ENCODE assay signal across 8 mouse cellular contexts in the genomic region with DNA sequence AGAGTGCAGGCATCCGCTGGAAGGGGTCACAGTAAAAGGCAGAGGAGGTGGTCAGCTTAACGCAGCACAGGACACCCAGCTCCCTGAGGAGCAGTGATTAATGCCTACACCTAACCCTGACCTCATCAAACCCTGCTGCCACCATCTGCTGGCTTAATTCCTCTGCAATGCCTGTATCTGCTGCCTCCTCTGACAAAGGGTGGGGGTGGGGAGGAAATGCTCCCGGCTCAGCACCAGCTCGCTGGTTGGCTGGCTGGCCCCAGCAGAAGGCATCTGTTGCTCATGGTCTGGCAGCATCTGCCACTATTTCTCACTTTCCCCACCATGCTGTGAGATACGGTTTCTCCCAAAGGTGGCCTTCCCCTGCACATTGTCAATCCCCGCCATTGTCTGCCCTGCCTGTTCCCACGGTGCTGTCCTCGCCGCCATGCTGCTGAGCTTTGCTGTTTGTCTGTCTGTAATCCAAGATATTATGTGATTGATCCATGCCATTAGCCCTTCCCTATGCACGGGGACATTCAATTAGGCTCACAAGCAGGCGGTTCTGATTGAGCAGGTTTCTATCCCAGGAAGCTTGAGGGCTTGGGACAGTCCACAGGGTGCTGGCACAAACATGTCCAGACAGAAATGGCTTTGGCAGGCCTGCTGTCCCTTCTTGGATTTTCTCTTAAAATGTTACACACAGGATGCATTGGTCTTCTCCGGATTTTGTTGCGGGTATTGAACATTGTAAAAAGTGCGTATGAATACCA. TPM values are rescaled to one million over a fixed set of nuclear protein-coding genes. Genes with fewer than 3 reads are reported as not detected.
DNase-seq lines count a peak whose midpoint lies in the region; ATAC-seq lines count a peak whose summit lies in the region.

No protein-coding gene starts in this region.

- H3K9ac ChIP-seq in forebrain, embryonic 16.5 days (replicated peaks; ENCODE audit: low read depth, low read length): peak overlapping the region; percentile 35

- peaks cover 14% of the 10 kb centered on the region for H3K4me1 ChIP-seq in forebrain, embryonic 16.5 days (replicated peaks; ENCODE audit: control insufficient read depth, insufficient read depth, low read length)
- H3K4me1 ChIP-seq in midbrain, embryonic 10.5 days: peaks cover 30% of the 10 kb centered on the region

- peak overlapping the region; percentile 22; the same call in 1 of the 2 replicates for H3K4me3 ChIP-seq in forebrain, embryonic 16.5 days (replicated peaks; ENCODE audit: low read length)
- peak overlapping the region; percentile 39 for H3K4me3 ChIP-seq in midbrain, embryonic 10.5 days

- no peaks in the 10 kb centered on the region for H3K36me3 ChIP-seq in forebrain, embryonic 16.5 days (ENCODE audit: control insufficient read depth, insufficient read depth)
- H3K36me3 ChIP-seq in midbrain, embryonic 10.5 days: no peaks in the 10 kb centered on the region

- peak overlapping the region; percentile 18; the same call in 1 of the 2 replicates for H3K27ac ChIP-seq in forebrain, embryonic 16.5 days (ENCODE audit: low read length)
- peak overlapping the region; percentile 85 for H3K27ac ChIP-seq in midbrain, embryonic 10.5 days (replicated peaks)

- peak overlapping the region; percentile 47 for H3K4me2 ChIP-seq in forebrain, embryonic 16.5 days (ENCODE audit: low read length)

- WGBS in forebrain, embryonic 16.5 days: 23% methylated on average over 14 of the region's 14 CpGs
- 26% methylated on average over 14 of the region's 14 CpGs for WGBS in midbrain, embryonic 10.5 days

- peak; percentile 43 for DNase-seq in adrenal gland, adult 2 months
- DNase-seq in adrenal gland, postnatal 10 days: no peak
- peak; percentile 75 for DNase-seq in cerebellum, adult 11-12 months
- peak; percentile 80 for DNase-seq in midbrain, embryonic 10.5 days (ENCODE audit: low spot score)
- DNase-seq in ovary, postnatal 36 days (ENCODE audit: low spot score): no peak
- DNase-seq in spleen, postnatal 10 days (ENCODE audit: low spot score in 2 of 2): no peak
- DNase-seq in kidney, postnatal 10 days: no peak

- no peaks in the 10 kb centered on the region for H3K9me3 ChIP-seq in forebrain, embryonic 16.5 days (ENCODE audit: control insufficient read depth, low read length)
- H3K9me3 ChIP-seq in midbrain, embryonic 10.5 days (replicated peaks): no peaks in the 10 kb centered on the region; the same call in 1 of the 2 replicates

- H3K27me3 ChIP-seq in forebrain, embryonic 16.5 days (replicated peaks; ENCODE audit: control insufficient read depth, insufficient read depth, low read length): no peaks in the 10 kb centered on the region
- peaks cover 15% of the 10 kb centered on the region; the same call in 1 of the 2 replicates for H3K27me3 ChIP-seq in midbrain, embryonic 10.5 days (ENCODE audit: low read depth, poor library complexity, severe bottlenecking)

- ATAC-seq in forebrain, embryonic 16.5 days: peak; percentile 94

RNA-seq across cellular contexts. Expression of a gene that starts 33.4 kb away (rescaled TPM):
- total RNA-seq in adrenal gland, adult 2 months (2021): 1 to 10 TPM; 4.2 to 4.6 TPM
- polyA plus RNA-seq in adrenal gland, adult 2 months (2012; rRNA removed): 9.8 and 12.6 TPM in 2 replicates
- 10 to 100 TPM in 1 of 2 experiments, 1 to 10 TPM in 1; 7.1 to 10.5 TPM for total RNA-seq in adrenal gland, postnatal 10 days (2021)
- polyA plus RNA-seq in forebrain, embryonic 16.5 days (2015; fragmentation: Nextera tagmentation; extraction: Ambion mirVana): 28.9 and 30.7 TPM in 2 replicates
- polyA plus RNA-seq in midbrain, embryonic 10.5 days (2016; fragmentation: Nextera tagmentation; extraction: Ambion mirVana): 68.1 and 80.9 TPM in 2 replicates

RNA-seq across cellular contexts. Expression of a gene that starts 52.8 kb away (rescaled TPM):
- total RNA-seq in adrenal gland, adult 2 months (2021): 10 to 100 TPM; 19.8 to 21.8 TPM
- polyA plus RNA-seq in adrenal gland, adult 2 months (2012; rRNA removed): 6.7 and 8.5 TPM in 2 replicates
- total RNA-seq in adrenal gland, postnatal 10 days (2021): 10 to 100 TPM; 16.1 to 19.0 TPM
- 52.8 and 52.9 TPM in 2 replicates for polyA plus RNA-seq in forebrain, embryonic 16.5 days (2015; fragmentation: Nextera tagmentation; extraction: Ambion mirVana)
- 27.4 and 34.7 TPM in 2 replicates for polyA plus RNA-seq in midbrain, embryonic 10.5 days (2016; fragmentation: Nextera tagmentation; extraction: Ambion mirVana)

Comparison
In these comparisons a context has a peak if more than half of its experiments do, and no peak if none do; other contexts are left out.
1. DNase-seq: peak in adrenal gland, adult 2 months (single experiment), cerebellum, adult 11-12 months (single experiment) and midbrain, embryonic 10.5 days (single experiment); none in adrenal gland, postnatal 10 days (single experiment), ovary, postnatal 36 days (single experiment), spleen, postnatal 10 days (0 of 2) and kidney, postnatal 10 days (single experiment).